Mouse (Mus musculus) right cerebral cortex, postnatal 25 days (tissue): ENCODE measurements around the gene Chl1.

ENCODE experiments used
- DNase-seq: peaks from one replicate; pipeline ENCODE4 v3.0.0; 2022

Gene Chl1

GRCm38 (mm10) chr6:103665677-103666316 is 155.4 kb downstream of the Chl1 start:
- no peak for DNase-seq

GRCm38 (mm10) chr6:103673111-103673510 is 162.7 kb downstream of the Chl1 start:
- no peak for DNase-seq

GRCm38 (mm10) chr6:103674332-103674731 is 163.9 kb downstream of the Chl1 start:
- DNase-seq, result peak; percentile 55

GRCm38 (mm10) chr6:103675145-103675544 is 164.8 kb downstream of the Chl1 start:
- no peak for DNase-seq

GRCm38 (mm10) chr6:103676664-103677063 is 166.3 kb downstream of the Chl1 start:
- DNase-seq, result no peak

DNA sequence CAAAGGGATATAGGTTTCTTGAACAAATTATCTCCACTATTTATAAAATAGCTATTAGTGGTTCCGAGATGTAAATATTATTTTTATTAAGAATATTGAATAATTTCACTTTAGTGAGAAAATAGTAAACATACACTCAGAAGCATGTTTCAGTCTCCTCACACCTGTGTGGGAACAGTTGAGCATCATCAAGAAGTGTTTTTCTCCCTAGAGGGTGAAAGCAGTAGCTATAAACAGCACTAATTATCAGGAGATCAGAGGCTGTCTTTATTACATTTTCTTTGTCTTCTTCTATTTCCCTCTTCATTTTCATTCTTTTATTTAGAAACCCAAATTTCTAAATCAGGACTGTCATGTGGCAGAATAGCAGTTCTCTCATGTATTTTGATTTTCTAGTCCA is 166.7 kb downstream of the Chl1 start:
- DNase-seq, result no peak

- peak; percentile 62 for DNase-seq
These were observed 172.6 kb downstream of the Chl1 start for GRCm38 (mm10) chr6:103682854-103683574.

DNA sequence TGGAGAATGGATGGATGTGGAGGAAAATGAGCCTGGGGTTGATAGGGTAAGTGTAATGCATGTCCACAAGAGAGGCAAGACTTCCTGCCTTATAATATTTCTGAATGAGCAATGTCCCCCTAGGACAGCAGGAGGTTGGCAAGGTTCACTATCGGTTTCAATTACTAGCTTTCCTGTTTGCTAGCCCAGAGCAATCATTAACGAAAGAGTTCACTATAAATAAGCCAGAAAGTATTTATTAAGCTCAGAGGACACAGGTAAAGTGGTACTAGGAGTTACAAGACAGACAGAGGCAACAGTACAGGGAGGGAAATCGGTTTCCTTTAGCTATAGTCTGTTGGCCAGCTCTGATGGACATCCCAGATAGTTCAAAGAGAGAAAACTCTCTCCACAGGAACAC is 182.1 kb downstream of the Chl1 start:
- DNase-seq, result no peak

- DNase-seq, result no peak
These were observed 187.1 kb downstream of the Chl1 start for GRCm38 (mm10) chr6:103697349-103698028.

DNA sequence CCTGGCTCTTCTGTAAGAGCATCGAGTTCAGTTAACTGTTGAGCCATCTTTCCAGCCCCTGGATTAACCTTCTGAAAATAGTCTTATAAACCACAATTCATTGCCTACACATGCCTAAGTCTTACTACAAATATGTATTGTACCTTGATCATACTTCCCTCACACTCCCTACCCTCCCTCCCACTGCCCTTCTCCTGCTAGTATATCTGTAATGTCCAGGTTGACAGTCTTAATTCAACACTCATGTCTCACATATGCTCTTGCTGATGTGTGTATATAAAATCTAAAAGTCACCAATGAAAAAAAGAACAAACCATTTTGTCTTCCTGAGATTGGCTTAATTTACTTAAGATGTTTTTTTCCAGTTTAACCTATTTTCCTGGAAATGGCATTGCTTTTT is 189.1 kb downstream of the Chl1 start:
- no peak for DNase-seq

DNA sequence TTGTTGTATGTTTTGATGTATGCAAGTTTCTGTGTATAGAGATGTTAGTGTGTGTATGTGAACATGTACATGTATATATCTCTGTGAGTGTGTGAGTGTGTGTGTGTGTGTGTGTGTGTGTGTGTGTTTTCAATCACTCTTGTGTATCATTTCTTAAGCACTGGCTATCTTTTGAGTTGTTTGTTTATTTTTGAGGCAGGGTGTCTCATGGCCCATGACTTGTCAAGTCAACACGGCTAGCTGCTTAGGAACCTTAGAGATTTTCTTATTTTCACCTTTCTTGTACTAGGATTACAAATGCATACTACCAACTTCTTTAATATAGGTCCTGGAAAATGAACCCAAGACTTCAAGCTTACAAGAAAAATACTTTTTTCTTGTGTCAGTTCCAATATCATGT is 189.5 kb downstream of the Chl1 start:
- no peak for DNase-seq

DNA sequence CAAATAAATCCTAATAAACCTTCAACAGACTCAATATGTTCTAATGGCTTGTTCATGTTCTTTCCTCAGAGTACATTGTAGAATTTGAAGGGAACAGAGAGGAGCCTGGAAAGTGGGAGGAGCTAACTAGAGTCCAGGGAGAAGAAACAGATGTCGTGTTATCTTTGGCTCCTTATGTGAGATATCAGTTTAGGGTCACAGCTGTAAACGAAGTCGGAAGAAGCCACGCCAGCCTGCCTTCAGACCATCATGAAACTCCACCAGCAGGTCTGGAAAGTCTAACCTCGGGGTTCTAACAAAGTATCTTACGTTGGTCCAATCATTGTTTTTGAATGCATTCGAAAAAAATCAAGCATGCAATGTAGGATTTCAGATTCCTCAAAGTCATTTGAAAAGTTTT is 189.9 kb downstream of the Chl1 start:
- no peak for DNase-seq

DNA sequence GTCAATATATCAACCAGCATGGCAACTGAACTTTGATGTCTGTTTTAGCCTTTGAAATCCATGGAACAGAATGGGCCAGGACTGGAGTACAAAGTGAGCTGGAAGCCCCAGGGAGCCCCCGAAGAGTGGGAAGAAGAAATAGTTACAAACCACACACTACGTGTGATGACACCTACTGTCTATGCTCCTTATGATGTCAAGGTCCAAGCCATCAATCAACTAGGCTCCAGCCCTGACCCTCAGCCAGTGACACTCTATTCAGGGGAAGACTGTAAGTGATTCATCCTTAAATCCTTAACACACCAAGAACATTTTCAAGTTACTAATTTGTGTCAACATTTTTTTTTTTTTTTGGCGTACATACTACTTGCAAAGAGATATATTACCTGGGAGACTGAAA is 196.0 kb downstream of the Chl1 start:
- DNase-seq, result no peak

DNA sequence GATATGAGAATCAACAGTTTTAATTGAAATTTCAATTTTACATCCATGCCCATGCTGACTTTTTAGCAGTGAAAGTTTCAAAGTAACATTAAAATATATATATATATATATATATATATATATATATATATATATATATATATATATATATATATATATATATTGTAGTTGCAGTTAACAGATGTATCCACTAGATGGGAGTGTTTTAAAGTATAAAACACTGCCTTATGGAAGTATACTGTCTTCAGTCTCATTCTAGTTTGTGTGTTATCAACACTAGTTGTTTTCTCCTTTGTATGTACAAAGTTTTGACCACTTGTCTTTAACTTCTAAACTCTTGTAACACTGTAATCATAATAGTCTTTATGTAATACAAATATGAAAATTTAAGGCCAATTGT is 228.9 kb downstream of the Chl1 start:
- no peak for DNase-seq

DNA sequence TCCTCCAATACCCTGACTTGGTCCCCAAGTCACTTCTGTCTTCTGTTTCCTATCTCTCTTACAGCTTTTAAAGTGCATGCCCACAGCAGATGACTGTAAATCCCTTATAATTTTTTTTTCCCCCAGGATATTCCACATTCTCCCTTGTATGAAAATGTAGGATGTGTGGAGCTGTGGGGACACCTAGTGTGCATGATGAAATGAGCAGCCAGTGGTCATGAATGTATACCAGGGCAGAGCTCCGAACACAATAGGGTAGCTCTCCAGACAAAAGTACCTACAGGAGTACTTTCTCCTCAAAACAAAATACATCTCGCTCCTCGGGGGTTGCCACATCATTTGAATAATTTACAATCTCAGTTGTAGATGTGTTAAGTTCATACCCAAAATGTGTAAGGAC is 232.4 kb downstream of the Chl1 start:
- DNase-seq, result no peak

GRCm38 (mm10) chr6:103746103-103746502 is 235.7 kb downstream of the Chl1 start:
- DNase-seq, result no peak

DNA sequence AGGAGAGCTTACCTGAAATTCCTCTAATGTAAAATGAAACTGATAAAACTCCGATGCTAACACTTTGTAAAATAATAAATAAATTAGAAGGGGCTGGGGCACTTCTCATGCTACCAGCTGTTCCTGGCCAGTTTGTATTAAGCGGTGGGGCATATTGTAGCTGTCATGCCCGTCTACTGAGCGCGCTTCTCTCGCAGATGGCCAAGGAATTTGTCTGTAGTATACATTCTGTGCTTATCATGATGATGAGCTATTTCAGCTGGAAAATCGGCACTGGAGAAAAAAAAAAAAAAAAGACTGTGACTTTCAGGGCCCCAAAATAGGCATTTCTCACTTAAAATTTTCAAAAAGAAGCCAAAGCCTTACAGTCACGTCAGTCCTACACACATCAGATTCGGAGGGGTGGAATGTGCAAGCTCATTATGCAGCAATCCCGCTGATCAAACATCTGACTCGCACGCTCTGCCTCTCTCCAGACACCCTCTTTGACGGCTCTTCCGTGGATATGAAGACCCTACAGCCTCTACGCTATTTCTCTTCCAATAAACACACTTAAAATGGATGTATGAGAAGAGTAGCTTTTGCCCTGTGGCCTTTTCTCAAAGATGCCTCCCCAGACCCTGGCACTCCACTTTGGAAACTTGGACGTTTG is 238.9 kb downstream of the Chl1 start:
- DNase-seq, result no peak

GRCm38 (mm10) chr6:103753891-103754290 is 243.5 kb downstream of the Chl1 start:
- DNase-seq, result no peak

- DNase-seq, result no peak
These were observed 256.4 kb downstream of the Chl1 start for GRCm38 (mm10) chr6:103766830-103767229.

- no peak for DNase-seq
These were observed 270.7 kb downstream of the Chl1 start for GRCm38 (mm10) chr6:103781058-103781457.

GRCm38 (mm10) chr6:103791077-103791632 is 280.8 kb downstream of the Chl1 start:
- DNase-seq, result no peak

- DNase-seq, result no peak
These were observed 284.9 kb downstream of the Chl1 start for GRCm38 (mm10) chr6:103795241-103795640.
